Mouse (Mus musculus) retina, adult 2 months (tissue): ENCODE data around the gene Top3a.

Experiments used
- DNase-seq: peaks from one replicate; pipeline ENCODE4 v3.0.0-alpha.2; 2012; ENCODE audit warnings: low read depth, low spot score

Top3a gene

DNA sequence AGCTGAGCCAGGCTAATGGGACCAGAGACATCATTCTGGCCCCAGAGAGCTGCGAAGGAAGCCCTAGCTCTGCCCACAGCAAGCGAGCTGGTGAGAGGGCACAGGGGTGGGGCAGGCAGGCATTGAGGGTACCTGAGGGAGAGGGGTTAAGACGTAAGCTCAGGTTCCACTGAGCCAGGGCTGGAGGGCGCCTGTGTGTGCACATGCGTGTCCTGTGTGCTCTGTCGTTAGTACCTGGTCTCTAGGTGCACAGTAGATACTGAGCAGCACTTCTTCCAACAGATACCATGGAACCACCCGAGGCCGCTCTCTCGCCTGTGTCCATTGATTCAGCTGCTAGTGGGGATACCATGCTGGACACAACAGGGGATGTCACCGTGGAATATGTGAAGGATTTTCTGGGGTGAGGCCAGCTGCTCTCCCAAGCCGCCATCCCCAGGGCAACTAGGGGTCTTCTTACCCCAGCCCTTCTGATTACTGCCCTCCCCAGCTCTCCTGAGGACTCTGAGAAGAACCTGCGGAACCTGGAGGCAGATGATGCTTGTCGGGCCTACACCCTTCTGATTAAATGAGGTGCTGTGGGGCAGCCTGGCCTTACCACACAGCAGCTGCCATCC is 64.4 kb downstream of the Top3a start:
- DNase-seq = no peak

DNA sequence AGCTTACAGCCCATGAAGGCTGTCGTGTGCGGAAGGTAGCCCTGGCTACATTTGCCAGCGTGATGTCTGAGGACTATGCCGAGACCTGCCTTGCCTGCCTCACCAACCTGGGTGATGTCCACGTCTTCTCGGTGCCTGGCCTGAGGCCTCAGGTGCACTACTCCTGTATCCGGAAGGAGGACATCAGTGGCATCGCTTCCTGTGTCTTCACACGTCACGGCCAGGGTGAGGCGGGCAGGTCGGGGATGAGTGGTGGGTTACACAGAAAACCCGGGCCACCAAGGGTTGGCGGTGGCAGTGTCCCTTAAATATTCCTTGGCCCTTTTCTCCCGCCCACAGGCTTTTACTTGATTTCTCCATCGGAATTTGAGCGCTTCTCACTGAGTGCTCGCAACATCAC is 65.1 kb downstream of the Top3a start:
- DNase-seq = no peak

GRCm38 (mm10) chr11:60711218-60711617 is 65.9 kb downstream of the Top3a start:
- DNase-seq = no peak

DNA sequence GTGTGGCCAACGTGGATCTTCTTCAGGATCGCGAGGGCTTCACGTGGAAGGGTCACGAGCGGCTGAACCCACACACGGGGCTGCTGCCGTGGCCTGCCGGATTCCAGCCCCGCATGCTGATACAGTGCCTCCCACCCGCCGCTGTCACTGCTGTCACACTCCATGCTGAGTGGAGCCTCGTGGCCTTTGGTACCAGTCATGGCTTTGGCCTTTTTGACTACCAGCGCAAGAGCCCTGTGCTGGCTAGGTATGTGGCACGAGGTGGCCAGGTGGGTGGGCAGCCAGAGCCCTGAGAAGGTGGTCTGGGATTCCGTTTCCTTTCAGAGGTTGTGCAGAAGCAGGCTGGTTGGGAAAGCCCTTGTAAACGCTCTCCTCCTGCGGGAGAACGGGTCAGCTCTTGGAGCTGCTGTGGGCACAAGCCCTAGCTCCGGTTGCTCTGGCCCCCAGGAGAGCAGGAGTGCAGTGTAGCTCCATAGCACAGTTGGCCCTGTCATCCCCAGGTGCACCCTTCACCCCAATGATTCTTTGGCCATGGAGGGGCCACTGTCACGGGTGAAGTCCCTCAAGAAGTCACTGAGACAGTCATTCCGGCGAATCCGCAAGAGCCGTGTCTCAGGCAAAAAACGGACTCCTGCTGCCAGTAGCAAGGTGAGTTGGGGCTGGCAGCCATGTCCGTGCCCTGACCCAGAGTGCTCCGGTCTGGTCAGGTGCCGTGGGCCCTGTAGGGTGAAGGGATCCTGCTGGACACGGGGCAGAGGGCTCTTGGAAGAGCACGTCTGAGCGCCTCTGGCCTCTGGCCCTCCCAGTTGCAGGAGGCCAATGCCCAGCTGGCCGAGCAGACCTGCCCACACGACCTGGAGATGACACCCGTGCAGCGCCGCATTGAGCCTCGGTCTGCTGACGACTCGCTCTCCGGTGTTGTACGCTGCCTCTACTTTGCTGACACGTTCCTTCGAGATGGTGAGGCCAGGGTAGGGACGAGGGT is 67.4 kb downstream of the Top3a start:
- DNase-seq = no peak

DNA sequence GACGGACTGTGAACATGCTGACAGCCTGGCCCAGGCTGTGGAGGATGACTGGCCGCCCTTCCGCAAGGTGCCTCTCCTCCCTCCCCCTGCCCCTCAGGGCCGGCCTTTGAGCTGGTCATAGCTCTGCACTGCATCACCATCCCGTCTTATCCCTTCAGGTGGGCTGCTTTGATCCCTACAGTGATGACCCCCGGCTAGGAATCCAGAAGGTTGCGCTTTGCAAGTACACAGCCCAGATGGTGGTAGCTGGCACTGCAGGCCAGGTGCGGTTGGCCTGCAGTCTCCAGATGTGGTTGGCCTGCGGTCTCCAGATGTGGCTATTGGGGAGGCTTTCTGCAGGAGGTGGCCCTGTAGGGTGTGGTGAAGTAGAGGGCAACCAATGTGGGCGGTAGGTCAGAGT is 68.5 kb downstream of the Top3a start:
- no peak for DNase-seq

DNA sequence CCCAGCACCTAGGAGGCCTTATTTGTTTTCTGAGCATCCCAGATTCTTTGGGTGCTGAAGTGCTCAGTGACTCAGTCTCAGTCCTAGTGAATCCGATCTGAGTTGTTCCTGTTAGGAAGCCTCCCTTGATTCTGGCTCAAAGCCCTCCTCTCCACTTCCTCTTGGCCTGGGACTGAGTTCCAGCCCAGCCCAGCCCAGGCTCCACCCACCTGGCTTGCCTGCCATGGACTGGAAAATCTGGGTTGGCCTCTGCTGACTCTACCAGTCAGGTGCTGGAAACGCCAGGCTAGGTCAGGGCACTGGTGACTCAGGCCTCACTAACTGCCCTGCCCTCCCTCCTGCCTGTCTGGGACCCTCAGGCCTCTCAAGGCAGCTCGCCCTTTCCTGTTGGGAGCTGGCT is 69.5 kb downstream of the Top3a start:
- DNase-seq = no peak

- no peak for DNase-seq
Observed at GRCm38 (mm10) chr11:60706696-60707480, 70.3 kb downstream of the Top3a start.

- DNase-seq = no peak
Observed at GRCm38 (mm10) chr11:60706076-60706475, 71.1 kb downstream of the Top3a start.

DNA sequence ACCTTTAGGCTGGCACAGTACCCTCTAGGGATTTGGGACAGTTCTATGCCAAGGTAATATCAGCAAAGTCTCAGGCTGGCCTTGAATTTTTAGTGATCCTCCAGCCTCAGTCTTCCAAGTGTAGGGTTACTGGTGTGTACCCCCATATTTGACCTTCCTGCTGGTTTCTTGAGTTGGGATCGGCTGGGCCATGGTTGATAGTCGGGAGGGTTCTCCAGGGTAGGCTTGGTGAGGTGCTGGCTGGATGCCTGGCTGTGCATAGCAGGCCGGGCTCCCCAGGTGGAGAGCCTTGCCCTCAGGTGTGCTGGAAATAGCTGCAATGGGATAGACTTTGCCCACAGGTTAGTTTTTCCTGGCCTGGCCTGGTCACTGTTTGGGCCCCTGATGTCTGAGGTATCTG is 71.9 kb downstream of the Top3a start:
- DNase-seq = no peak

GRCm38 (mm10) chr11:60704023-60704880 is 72.9 kb downstream of the Top3a start:
- DNase-seq = no peak

- no peak for DNase-seq
Observed at GRCm38 (mm10) chr11:60703131-60703530, 74.0 kb downstream of the Top3a start.

GRCm38 (mm10) chr11:60701611-60702010 is 75.6 kb downstream of the Top3a start:
- no peak for DNase-seq

- DNase-seq = no peak
Observed at GRCm38 (mm10) chr11:60700320-60701185, 76.6 kb downstream of the Top3a start.

DNA sequence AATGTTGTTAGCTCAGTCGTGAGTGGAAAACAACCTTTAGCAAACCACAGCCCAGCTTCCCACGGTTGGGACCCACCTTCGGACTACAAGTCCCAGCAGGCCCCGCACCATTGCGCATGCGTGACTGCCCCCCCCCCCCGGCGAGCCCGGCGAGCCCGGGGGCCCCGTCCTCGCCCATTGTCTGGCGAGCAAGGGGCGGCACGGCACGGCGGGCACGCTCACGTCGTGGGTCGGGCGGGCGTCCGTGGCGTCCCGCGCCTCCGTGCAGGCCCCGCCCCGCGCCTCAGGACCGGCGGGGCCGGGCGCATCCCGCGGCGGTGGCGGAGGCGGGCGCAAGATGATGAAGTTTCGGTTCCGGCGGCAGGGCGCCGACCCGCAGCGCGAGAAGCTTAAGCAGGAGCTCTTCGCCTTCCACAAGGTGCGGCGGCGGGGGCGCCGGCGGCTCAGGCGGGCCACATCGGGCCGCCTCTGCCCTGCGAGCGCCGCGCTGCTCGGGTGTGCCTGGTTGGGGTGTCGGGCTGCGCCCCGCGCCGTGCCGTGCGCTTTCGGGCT is 77.6 kb downstream of the Top3a start, which contains the start of gene Llgl1:
Gene Llgl1, plus strand, starts transcription at position 200 of the 552 bp plus-strand sequence.
- DNase-seq = peak; percentile 81

- no peak for DNase-seq
Observed at GRCm38 (mm10) chr11:60698806-60699523, 78.2 kb downstream of the Top3a start.

GRCm38 (mm10) chr11:60697561-60697960 is 79.6 kb downstream of the Top3a start:
- no peak for DNase-seq

DNA sequence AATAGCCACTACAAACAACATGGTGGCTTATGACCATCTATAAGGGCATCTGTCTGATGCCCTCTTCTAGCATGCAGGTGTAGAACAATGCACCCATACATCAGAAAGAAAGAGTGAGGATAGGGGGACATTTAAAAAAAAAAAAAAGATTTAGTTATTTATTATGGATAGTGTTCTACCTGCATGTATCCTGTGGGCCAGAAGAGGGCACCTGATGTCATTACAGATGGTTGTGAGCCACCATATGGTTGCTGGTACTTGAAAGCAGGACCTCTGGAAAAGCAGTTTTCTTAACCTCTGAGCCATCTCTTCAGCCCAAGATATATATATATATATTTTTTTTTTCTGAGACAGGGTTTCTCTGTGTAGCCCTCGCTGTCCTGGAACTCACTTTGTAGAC is 81.0 kb downstream of the Top3a start:
- no peak for DNase-seq
